In genomic region chr7:138968010-138968620, GRCm38 (mm10) we compare ENCODE assay signal across 9 mouse cellular contexts.
DNase-seq lines count a peak whose midpoint lies in the region.
"Had no signal": no experiment of that assay in that cellular context is flagged by ENCODE, and none has a peak within 500 bp of the region (broad histone marks: within the 10 kb centered on the region; RNA-seq: fewer than 3 reads in every experiment).

No protein-coding gene starts in this region.

- peak; percentile 58 for DNase-seq in layer of hippocampus, adult 11-12 months (ENCODE audit: low spot score)
- DNase-seq in layer of hippocampus, adult 9-10 months (ENCODE audit: low spot score), result no peak
- DNase-seq in NIH3T3 (ENCODE audit: low read depth), result peak; percentile 76
- DNase-seq in frontal cortex, postnatal 36 days (ENCODE audit: low spot score in 2 of 2), result peak; percentile 59 to 75
- DNase-seq in right cerebral cortex, adult 2 months (ENCODE audit: low spot score in 2 of 2), result peak; percentile 67 to 70
- DNase-seq in embryo, embryonic 11 days, result no peak
- no peak for DNase-seq in heart, adult 11 months
- DNase-seq: lung, postnatal 14 days; thymus, adult 18-20 months had no signal

Comparison
In these comparisons a context has a peak if more than half of its experiments do, and no peak if none do; other contexts are left out.
1. DNase-seq: peak in layer of hippocampus, adult 11-12 months (single experiment), NIH3T3 (single experiment), frontal cortex, postnatal 36 days (2 of 2) and right cerebral cortex, adult 2 months (2 of 2); none in layer of hippocampus, adult 9-10 months (single experiment), embryo, embryonic 11 days (single experiment) and heart, adult 11 months (single experiment).